Mouse (Mus musculus) neural tube, embryonic 12.5 days (tissue): ENCODE measurements around the gene Fubp3. TPM values are rescaled to one million over a fixed set of nuclear protein-coding genes. Genes with fewer than 3 reads are reported as not detected.

ENCODE experiments used
- ATAC-seq: fragments of 200-750 bp; cut with Nextera tagmentation; 2 replicates; pipeline ENCODE4 v1.8.0; 2017; ENCODE audit warnings: low read depth, mild to moderate bottlenecking, moderate TSS enrichment, moderate library complexity; ENCODE audit not compliant: low FRiP score
- H3K27ac ChIP-seq: fragments of 300-500 bp; sonication (generic); 2 replicates; pipeline ENCODE4 v1.5.1; 2016
- H3K27me3 ChIP-seq: fragments of 300-500 bp; sonication (generic); replicated peaks from 2 replicates; pipeline ENCODE4 v1.6.1; 2016; ENCODE audit warnings: mild to moderate bottlenecking
- H3K36me3 ChIP-seq: fragments of 300-500 bp; sonication (generic); 2 replicates; pipeline ENCODE4 v1.6.1; 2016; ENCODE audit warnings: mild to moderate bottlenecking
- H3K4me1 ChIP-seq: fragments of 300-500 bp; sonication (generic); 2 replicates; pipeline ENCODE4 v1.6.1; 2016
- H3K4me2 ChIP-seq: fragments of 300-500 bp; sonication (generic); replicated peaks from 2 replicates; pipeline ENCODE4 v1.6.1; 2016; ENCODE audit warnings: mild to moderate bottlenecking
- H3K4me3 ChIP-seq: fragments of 300-500 bp; sonication (generic); 2 replicates; pipeline ENCODE4 v1.5.1; 2016
- H3K9ac ChIP-seq: fragments of 300-500 bp; sonication (generic); 2 replicates; pipeline ENCODE4 v1.6.1; 2016; ENCODE audit warnings: mild to moderate bottlenecking
- H3K9me3 ChIP-seq: fragments of 300-500 bp; sonication (generic); 2 replicates; pipeline ENCODE4 v1.6.1; 2016; ENCODE audit warnings: mild to moderate bottlenecking
- WGBS: fragments of 180-500 bp; shearing (Covaris S2); methylation state at CpG from one replicate; pipeline ENCODE4 v1.1.7; 2016; 5-methylcytosine and 5-hydroxymethylcytosine counted together
- polyA plus RNA-seq: library from polyadenylated mRNA; unstranded; fragments of >200 nt; fragmentation: Nextera tagmentation; extraction: Ambion mirVana; gene quantifications from 2 replicates; pipeline ENCODE4 v1.2.1, GENCODE M21; 2016

The Fubp3 gene
- polyA plus RNA-seq, 1 experiment from 2014 or later, result 86.6 TPM

GRCm38 (mm10) chr2:31572915-31573635 lies 624 bp downstream of the Fubp3 start:
- peak; percentile 34; the same call in 1 of the 2 replicates for ATAC-seq
- 4% methylated on average over 41 of the region's 41 CpGs for WGBS

GRCm38 (mm10) chr2:31581617-31582016 lies 9.2 kb downstream of the Fubp3 start:
- H3K4me1 ChIP-seq, result no peaks in the 10 kb centered on the region
- no peaks in the 10 kb centered on the region for H3K9me3 ChIP-seq
- no peak overlapping the region for H3K9ac ChIP-seq
- no peak overlapping the region for H3K4me3 ChIP-seq
- peaks cover 31% of the 10 kb centered on the region for H3K36me3 ChIP-seq
- no peak for ATAC-seq
- H3K27me3 ChIP-seq, result no peaks in the 10 kb centered on the region
- 75% methylated on average over 2 of the region's 2 CpGs for WGBS
- no peak overlapping the region for H3K4me2 ChIP-seq
- H3K27ac ChIP-seq, result no peak overlapping the region

More at GRCm38 (mm10) chr2:31572915-31573635, 624 bp downstream of the Fubp3 start:
- Histone ChIP-seq H3K27me3 (peaks cover 4% of the 10 kb centered on the region; the same call in 1 of the 2 replicates), H3K9me3 (no peaks in the 10 kb centered on the region; the same call in 1 of the 2 replicates), H3K4me1 (peaks cover 18% of the 10 kb centered on the region), H3K4me2 (peak overlapping the region; percentile 85), H3K27ac (peak overlapping the region; percentile 81), H3K36me3 (peaks cover 7% of the 10 kb centered on the region; the same call in 1 of the 2 replicates), H3K4me3 (peak overlapping the region; percentile 95), H3K9ac (peak overlapping the region; percentile 95)

DNA sequence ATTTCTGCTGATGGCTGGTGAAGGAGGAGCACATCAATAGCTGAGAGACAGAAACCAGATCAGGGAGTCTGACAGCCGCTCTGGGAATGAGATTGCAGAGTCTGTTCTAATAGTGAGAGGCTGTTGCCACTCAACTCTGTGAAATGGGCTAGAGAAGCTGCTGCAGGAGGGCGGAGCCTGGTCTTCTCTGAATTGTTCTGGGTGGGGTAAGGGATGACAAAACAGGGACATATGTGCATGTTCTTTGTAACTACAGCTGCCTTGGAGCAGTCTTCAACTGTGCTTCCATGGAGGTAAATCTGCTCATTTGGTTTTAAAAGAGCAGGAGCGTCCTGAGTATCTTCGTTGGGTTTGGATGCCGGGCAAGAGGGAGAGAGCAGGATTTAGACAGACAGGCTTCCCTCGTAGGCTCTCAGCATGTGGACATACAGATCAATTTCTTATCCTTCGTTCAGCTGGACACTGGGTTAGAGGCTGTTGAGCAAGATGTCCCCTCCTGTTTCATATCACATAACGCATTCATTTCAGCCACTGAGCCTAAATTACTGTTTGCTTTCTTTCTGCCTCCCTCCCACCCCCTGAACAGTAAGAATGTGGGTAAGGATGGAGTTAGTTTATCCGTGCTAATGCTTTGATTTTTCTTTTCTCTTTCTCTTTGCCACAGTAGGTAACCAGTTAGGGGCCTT lies 19.5 kb downstream of the Fubp3 start:
- 90% methylated on average over 9 of the region's 9 CpGs for WGBS
- no peaks in the 10 kb centered on the region for H3K4me1 ChIP-seq
- H3K27me3 ChIP-seq, result no peaks in the 10 kb centered on the region
- H3K4me3 ChIP-seq, result no peak overlapping the region
- H3K9me3 ChIP-seq, result no peaks in the 10 kb centered on the region
- H3K36me3 ChIP-seq, result peaks cover 50% of the 10 kb centered on the region
- no peak overlapping the region for H3K4me2 ChIP-seq
- no peak for ATAC-seq
- no peak overlapping the region for H3K27ac ChIP-seq
- H3K9ac ChIP-seq, result no peak overlapping the region

DNA sequence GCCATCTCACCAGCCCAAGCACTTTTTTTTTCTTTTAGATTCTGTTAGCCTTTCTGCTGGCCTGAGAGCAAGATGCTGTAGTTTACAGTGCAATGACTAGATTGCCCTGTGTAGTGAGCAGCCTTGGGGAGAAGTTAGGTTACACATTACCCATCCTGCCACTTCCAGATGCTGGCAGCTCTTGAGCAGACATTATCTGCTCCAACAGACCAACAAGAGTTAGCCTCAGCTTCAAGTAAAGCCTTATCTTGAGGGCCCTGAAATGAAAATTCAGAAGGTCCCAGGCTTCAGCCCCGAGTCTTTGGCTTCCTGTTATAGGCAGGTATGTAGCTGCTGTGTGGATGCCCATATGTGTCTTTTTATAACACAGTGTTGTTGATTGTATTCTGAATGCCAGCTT lies 35.1 kb downstream of the Fubp3 start:
- Histone ChIP-seq H3K36me3 (peaks cover 70% of the 10 kb centered on the region), H3K9me3 (no peaks in the 10 kb centered on the region), H3K4me2 (no peak overlapping the region), H3K27ac (no peak overlapping the region), H3K27me3 (peaks cover 59% of the 10 kb centered on the region), H3K4me3 (no peak overlapping the region), H3K9ac (no peak overlapping the region), H3K4me1 (peaks cover 33% of the 10 kb centered on the region)
- WGBS, result 93% methylated on average over 1 of the region's 1 CpGs
- ATAC-seq, result no peak

DNA sequence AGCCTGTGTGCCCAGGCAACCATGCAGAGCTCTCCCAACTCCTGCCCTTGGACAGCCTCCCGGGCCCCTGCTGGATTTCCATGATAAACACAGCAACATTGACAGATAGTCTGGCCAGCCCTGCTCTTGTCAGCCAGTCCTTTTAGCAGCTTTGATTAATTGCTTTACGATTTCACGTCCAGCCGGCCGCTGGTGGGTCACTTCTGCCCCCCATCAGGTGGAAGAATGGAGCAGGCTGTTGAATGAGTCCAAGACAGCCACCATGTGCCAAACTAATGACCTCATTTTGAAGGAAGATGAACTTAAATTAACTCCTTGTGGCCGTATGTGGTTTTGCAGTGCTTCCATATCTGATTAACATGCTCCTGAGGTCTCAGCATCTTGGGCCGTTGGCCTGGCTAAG lies 37.4 kb downstream of the Fubp3 start:
- Histone ChIP-seq H3K9ac (no peak overlapping the region), H3K27ac (no peak overlapping the region), H3K4me2 (no peak overlapping the region), H3K4me1 (peaks cover 33% of the 10 kb centered on the region), H3K27me3 (peaks cover 74% of the 10 kb centered on the region), H3K9me3 (no peaks in the 10 kb centered on the region), H3K36me3 (peaks cover 76% of the 10 kb centered on the region), H3K4me3 (no peak overlapping the region)
- ATAC-seq, result peak; percentile 77
- WGBS, result 11% methylated on average over 7 of the region's 7 CpGs

DNA sequence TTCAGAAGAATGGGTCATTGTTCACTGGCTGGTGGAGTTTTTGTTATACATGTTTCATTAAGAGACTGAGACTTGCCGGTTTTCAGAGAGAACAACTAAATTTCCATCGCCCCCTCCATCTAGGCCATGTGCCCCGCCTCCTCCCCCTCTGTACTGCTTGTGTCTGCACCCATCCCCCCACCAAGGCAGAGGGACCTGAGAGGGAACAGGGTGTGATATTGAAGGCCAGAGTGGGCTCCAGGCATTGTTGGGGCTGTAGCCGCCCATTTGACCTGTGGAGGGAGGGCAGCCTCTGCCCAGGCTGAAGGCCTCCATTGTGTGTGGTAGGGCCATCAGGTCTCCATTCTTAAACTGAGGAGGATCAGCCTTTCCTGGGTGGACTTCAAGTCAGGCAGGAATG lies 38.5 kb downstream of the Fubp3 start:
- Histone ChIP-seq H3K27me3 (peaks cover 74% of the 10 kb centered on the region), H3K9me3 (no peaks in the 10 kb centered on the region), H3K4me2 (no peak overlapping the region), H3K4me3 (no peak overlapping the region), H3K27ac (no peak overlapping the region), H3K9ac (no peak overlapping the region), H3K4me1 (peaks cover 33% of the 10 kb centered on the region), H3K36me3 (peaks cover 76% of the 10 kb centered on the region)
- WGBS, result 22% methylated on average over 4 of the region's 4 CpGs
- no peak for ATAC-seq

DNA sequence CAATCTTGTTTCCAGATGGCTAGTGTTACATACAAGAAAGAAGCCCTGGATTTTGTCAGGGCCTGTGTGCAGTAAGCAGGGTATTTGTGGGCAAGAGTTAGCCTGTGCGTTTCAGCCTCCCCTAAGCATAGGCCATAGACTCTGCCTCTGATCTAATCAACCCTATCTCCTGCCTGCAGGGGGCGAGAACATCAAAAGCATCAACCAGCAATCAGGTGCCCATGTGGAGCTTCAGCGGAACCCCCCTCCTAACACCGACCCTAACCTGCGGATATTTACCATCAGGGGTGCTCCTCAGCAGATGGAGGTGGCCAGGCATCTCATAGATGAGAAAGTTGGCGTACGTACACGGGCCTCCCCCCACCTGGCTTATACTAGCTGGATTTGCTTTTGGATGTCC lies 38.9 kb downstream of the Fubp3 start:
- H3K9ac ChIP-seq, result no peak overlapping the region
- no peak overlapping the region for H3K4me3 ChIP-seq
- H3K36me3 ChIP-seq, result peaks cover 72% of the 10 kb centered on the region
- no peak for ATAC-seq
- H3K4me2 ChIP-seq, result no peak overlapping the region
- WGBS, result 67% methylated on average over 8 of the region's 8 CpGs
- H3K9me3 ChIP-seq, result no peaks in the 10 kb centered on the region
- peaks cover 70% of the 10 kb centered on the region for H3K27me3 ChIP-seq
- H3K4me1 ChIP-seq, result peaks cover 33% of the 10 kb centered on the region
- no peak overlapping the region for H3K27ac ChIP-seq

- no peak for ATAC-seq
- 88% methylated on average over 6 of the region's 6 CpGs for WGBS
- H3K27ac ChIP-seq, result no peak overlapping the region
- H3K4me2 ChIP-seq, result no peak overlapping the region
- H3K4me3 ChIP-seq, result no peak overlapping the region
- no peaks in the 10 kb centered on the region for H3K9me3 ChIP-seq
- H3K4me1 ChIP-seq, result peaks cover 33% of the 10 kb centered on the region
- H3K9ac ChIP-seq, result no peak overlapping the region
- H3K36me3 ChIP-seq, result peaks cover 65% of the 10 kb centered on the region
- peaks cover 60% of the 10 kb centered on the region for H3K27me3 ChIP-seq
These were observed 40.2 kb downstream of the Fubp3 start for GRCm38 (mm10) chr2:31612627-31613026.

GRCm38 (mm10) chr2:31613781-31614180 lies 41.3 kb downstream of the Fubp3 start:
- ATAC-seq, result no peak
- peaks cover 56% of the 10 kb centered on the region for H3K27me3 ChIP-seq

DNA sequence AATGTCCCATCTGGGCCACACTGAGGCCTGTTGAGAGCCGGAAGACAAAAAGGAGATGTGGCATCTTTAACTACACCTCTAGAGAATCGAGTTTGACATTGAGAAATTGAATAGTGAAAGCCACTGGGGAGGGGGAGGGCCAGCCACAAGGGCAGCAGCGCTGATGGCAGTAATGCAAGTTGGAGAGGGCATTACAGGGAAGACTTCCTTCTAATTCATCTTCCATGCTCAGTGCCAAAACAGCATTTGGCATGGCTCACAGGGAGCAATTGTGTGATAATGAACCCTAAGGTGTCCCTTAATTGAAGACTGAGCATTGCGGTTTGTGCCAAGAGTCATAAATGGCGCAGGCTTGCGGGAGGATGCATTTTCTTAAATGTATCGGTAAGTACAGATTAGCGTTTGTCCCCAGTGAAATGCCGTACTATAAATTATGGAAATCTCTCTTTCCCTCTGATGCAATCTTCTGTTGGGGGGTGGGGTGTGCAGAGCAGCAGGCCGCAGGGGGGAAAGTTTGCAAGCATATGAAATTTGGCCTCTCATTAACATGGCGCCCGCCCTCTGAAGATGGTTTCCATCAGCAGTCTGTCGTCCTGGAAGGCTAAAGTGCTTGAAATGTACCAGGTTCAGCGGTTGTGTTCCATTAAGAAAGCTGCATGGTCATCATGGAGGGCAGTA lies 46.2 kb downstream of the Fubp3 start:
- ATAC-seq, result no peak
- no peak overlapping the region for H3K4me3 ChIP-seq
- no peak overlapping the region for H3K27ac ChIP-seq
- H3K4me2 ChIP-seq, result no peak overlapping the region
- no peaks in the 10 kb centered on the region for H3K4me1 ChIP-seq
- H3K27me3 ChIP-seq, result peaks cover 49% of the 10 kb centered on the region
- H3K9ac ChIP-seq, result no peak overlapping the region
- WGBS, result 73% methylated on average over 14 of the region's 14 CpGs
- 0 out of 2 replicates have a peak, but pooled peaks cover 4% of the 10 kb centered on the region for H3K9me3 ChIP-seq
- H3K36me3 ChIP-seq, result peaks cover 31% of the 10 kb centered on the region

More at GRCm38 (mm10) chr2:31613781-31614180, 41.3 kb downstream of the Fubp3 start:
- Histone ChIP-seq H3K36me3 (peaks cover 58% of the 10 kb centered on the region), H3K4me2 (no peak overlapping the region), H3K9me3 (no peaks in the 10 kb centered on the region), H3K27ac (no peak overlapping the region), H3K4me1 (peaks cover 25% of the 10 kb centered on the region), H3K9ac (no peak overlapping the region), H3K4me3 (no peak overlapping the region)
- 88% methylated on average over 7 of the region's 7 CpGs for WGBS

DNA sequence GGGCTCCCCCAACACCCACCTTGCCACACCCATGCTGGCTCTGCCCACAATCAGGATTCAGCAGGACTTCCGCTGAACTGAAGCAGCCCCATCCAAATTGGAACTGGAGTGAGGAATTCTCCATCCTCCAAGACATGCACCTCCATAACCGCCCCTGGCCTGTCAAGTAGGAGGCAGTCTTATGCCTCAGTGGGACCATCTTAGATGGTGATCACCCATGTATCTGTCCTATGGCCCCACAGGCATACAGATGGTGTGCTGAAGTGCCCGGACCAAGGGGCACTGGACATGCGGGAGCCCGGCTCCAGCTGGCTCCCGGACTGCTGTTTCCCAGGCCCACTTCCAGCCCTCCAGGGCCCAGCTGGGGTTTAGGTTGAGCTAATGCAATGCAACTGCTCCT lies 46.8 kb downstream of the Fubp3 start:
- ATAC-seq, result no peak
- H3K36me3 ChIP-seq, result peaks cover 25% of the 10 kb centered on the region
- no peak overlapping the region for H3K9ac ChIP-seq
- no peaks in the 10 kb centered on the region for H3K4me1 ChIP-seq
- 0 out of 2 replicates have a peak, but pooled peaks cover 7% of the 10 kb centered on the region for H3K9me3 ChIP-seq
- no peak overlapping the region for H3K27ac ChIP-seq
- H3K27me3 ChIP-seq, result peaks cover 46% of the 10 kb centered on the region
- no peak overlapping the region for H3K4me3 ChIP-seq
- H3K4me2 ChIP-seq, result no peak overlapping the region
- 82% methylated on average over 6 of the region's 6 CpGs for WGBS

DNA sequence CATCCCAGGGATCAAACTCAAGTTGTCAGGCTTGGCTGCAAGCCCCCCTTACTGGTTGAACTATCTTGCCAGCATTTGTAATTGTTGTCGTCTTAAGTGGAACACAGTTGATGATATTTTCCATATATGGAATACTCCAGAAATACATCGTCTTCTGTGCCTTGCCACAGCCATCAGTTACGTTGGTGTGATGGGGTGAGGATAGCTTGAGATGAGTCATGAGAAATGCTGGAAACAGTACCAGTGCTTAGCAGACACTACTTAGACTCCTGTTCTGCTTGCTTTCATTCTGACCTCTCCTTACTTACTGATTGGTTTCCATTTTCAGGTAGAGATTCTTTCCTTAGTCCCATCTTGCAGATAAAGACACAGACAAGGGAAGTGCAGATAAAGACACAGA lies 61.1 kb downstream of the Fubp3 start:
- H3K27ac ChIP-seq, result no peak overlapping the region
- H3K4me3 ChIP-seq, result no peak overlapping the region
- H3K36me3 ChIP-seq, result no peaks in the 10 kb centered on the region
- H3K4me2 ChIP-seq, result no peak overlapping the region
- no peaks in the 10 kb centered on the region for H3K9me3 ChIP-seq
- peaks cover 90% of the 10 kb centered on the region for H3K27me3 ChIP-seq
- peaks cover 38% of the 10 kb centered on the region for H3K4me1 ChIP-seq
- WGBS, result 81% methylated on average over 3 of the region's 3 CpGs
- no peak overlapping the region for H3K9ac ChIP-seq
- ATAC-seq, result no peak
